Mouse (Mus musculus): Measurements from ENCODE around the gene Zfp365. TPM values are rescaled to one million over a fixed set of nuclear protein-coding genes. Genes with fewer than 3 reads are reported as not detected.

The Zfp365 gene
- 1.9 and 2.2 TPM in 2 replicates for polyA plus RNA-seq (2014; fragmentation: Nextera tagmentation; extraction: Ambion mirVana)

- Histone ChIP-seq H3K27me3 (ENCODE audit: insufficient read depth, low read length) (peaks cover 7% of the 10 kb centered on the region; the same call in 1 of the 2 replicates), H3K27ac (ENCODE audit: low read depth) (no peak within 1 kb of the TSS), H3K9me3 (ENCODE audit: low read depth, low read length) (no peaks in the 10 kb centered on the region), H3K36me3 (ENCODE audit: insufficient read depth) (no peaks in the 10 kb centered on the region), H3K4me3 (ENCODE audit: low read depth, low read length) (peak within 1 kb of the TSS; percentile 58), H3K4me2 (peak within 1 kb of the TSS; percentile 99), H3K4me1 (ENCODE audit: insufficient read depth) (no peaks in the 10 kb centered on the region), H3K9ac (peak within 1 kb of the TSS; percentile 58)
- ATAC-seq (ENCODE audit: insufficient read depth) (peak; percentile 95), DNase-seq (peak; percentile 82)
- WGBS: 1% methylated on average over 43 of the region's 43 CpGs
- 0 out of 2 replicates have a peak, but pooled peaks have one; percentile 5 for TF ChIP-seq CTCF (IDR thresholded peaks at IDR 0.05; ENCODE audit: low read depth)
These were observed at the start of gene Zfp365 for GRCm38 (mm10) chr10:67912337-67912776. Gene Zfp365 (minus strand): TSS chr10:67912662.

DNA sequence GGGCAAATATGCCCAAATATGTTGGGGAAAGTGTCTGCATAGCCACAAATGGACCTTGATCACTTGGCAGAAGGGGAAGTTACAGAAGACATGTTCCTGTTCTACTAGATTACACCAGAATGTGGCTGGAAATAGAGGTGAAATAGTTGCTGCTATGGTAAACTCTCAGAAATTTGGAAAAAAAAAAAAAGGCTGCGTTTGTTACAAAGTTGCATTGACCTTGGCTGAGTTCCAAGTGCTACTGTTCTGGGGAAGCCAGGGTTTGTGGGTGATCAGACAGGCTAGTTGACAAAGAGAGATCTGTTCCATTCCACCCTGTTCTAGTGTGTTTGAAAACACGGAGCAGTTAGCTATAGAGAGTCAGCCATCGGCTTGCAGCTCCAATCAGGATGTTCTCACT is 47.5 kb upstream of the Zfp365 start:
- 46% methylated on average over 3 of the region's 3 CpGs for WGBS
- DNase-seq: peak; percentile 59
- H3K9me3 ChIP-seq (ENCODE audit: low read depth, low read length): no peaks in the 10 kb centered on the region
- no peaks in the 10 kb centered on the region for H3K27me3 ChIP-seq (ENCODE audit: insufficient read depth, low read length)
- H3K27ac ChIP-seq (ENCODE audit: low read depth): no peak overlapping the region
- H3K4me1 ChIP-seq (ENCODE audit: insufficient read depth): 0 out of 2 replicates have a peak, but pooled peaks cover 3% of the 10 kb centered on the region
- no peaks in the 10 kb centered on the region for H3K36me3 ChIP-seq (ENCODE audit: insufficient read depth)
- H3K4me3 ChIP-seq (ENCODE audit: low read depth, low read length): no peak overlapping the region
- no peak for TF ChIP-seq CTCF (IDR thresholded peaks at IDR 0.05; ENCODE audit: low read depth)
- no peak overlapping the region for H3K9ac ChIP-seq
- ATAC-seq (ENCODE audit: insufficient read depth): no peak
- no peak overlapping the region for H3K4me2 ChIP-seq

DNA sequence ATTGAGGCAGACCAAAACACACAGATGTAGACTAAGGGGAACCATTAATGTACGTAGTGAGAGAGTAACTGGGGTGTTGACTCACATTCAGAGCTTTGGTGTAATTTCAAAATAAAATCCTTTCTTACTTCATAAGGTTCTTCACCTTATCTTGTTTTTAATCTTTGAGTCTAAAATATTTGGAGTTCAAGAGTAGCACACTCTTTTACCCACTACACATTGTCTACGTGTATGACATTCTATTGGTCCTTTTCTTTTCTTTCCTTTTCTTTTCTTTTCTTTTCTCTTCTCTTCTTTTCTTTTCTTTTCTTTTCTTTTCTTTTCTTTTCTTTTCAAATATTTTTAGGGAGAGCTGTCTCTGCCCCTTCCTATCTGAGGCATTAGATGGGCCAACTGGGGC is 43.5 kb upstream of the Zfp365 start:
- Histone ChIP-seq H3K4me2 (no peak overlapping the region), H3K27me3 (ENCODE audit: insufficient read depth, low read length) (no peaks in the 10 kb centered on the region), H3K27ac (ENCODE audit: low read depth) (no peak overlapping the region), H3K4me3 (ENCODE audit: low read depth, low read length) (no peak overlapping the region), H3K9ac (no peak overlapping the region), H3K4me1 (ENCODE audit: insufficient read depth) (no peaks in the 10 kb centered on the region), H3K36me3 (ENCODE audit: insufficient read depth) (no peaks in the 10 kb centered on the region), H3K9me3 (ENCODE audit: low read depth, low read length) (no peaks in the 10 kb centered on the region)
- DNase-seq (no peak), ATAC-seq (ENCODE audit: insufficient read depth) (no peak)
- 87% methylated on average over 2 of the region's 2 CpGs for WGBS
- TF ChIP-seq CTCF (IDR thresholded peaks at IDR 0.05; ENCODE audit: low read depth): no peak

GRCm38 (mm10) chr10:67951690-67952089 is 39.2 kb upstream of the Zfp365 start:
- no peak for TF ChIP-seq CTCF (IDR thresholded peaks at IDR 0.05; ENCODE audit: low read depth)
- no peak overlapping the region for H3K4me2 ChIP-seq
- DNase-seq (peak; percentile 38), ATAC-seq (ENCODE audit: insufficient read depth) (no peak)
- H3K27ac ChIP-seq (ENCODE audit: low read depth): no peak overlapping the region; the same call in 1 of the 2 replicates
- H3K4me1 ChIP-seq (ENCODE audit: insufficient read depth): no peaks in the 10 kb centered on the region
- no peaks in the 10 kb centered on the region for H3K27me3 ChIP-seq (ENCODE audit: insufficient read depth, low read length)
- H3K9me3 ChIP-seq (ENCODE audit: low read depth, low read length): no peaks in the 10 kb centered on the region
- H3K9ac ChIP-seq: no peak overlapping the region
- no peaks in the 10 kb centered on the region for H3K36me3 ChIP-seq (ENCODE audit: insufficient read depth)
- 48% methylated on average over 4 of the region's 4 CpGs for WGBS
- no peak overlapping the region for H3K4me3 ChIP-seq (ENCODE audit: low read depth, low read length)

DNA sequence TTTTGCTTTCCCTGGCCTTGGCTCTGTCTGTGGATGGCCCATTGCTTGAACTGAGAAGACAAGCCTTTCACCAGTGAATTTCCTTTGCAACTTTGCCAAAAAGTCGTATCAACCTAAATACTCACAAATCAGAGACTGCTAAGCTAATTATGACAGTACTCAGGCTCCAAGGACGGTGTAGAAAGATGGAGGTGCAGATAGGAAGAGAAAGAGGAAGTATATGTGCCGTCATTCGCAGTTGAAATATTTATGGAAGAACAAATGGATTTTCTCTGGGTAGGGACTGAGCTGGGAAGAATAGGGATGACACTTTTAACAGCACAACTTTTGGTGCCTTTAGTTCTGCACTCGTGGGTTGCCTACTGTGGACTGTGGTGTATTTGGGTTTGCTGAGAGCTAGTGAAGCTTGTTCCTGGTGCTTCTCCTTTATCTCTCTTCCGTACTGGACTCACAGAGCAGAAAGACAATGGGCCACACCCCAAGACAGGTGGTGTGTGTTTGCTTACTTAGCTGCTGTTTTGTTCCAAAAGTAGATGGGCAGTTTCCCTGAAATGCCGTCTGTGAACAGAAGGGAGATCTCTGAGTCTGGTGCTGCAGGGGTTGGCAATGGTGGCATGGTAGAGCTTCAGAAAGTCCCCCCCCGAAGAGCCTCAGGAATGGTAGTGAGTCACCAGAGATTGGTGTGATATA is 37.7 kb upstream of the Zfp365 start:
- ATAC-seq (ENCODE audit: insufficient read depth) (no peak), DNase-seq (no peak)
- H3K27me3 ChIP-seq (ENCODE audit: insufficient read depth, low read length): no peaks in the 10 kb centered on the region
- no peak for TF ChIP-seq CTCF (IDR thresholded peaks at IDR 0.05; ENCODE audit: low read depth)
- no peaks in the 10 kb centered on the region for H3K9me3 ChIP-seq (ENCODE audit: low read depth, low read length)
- H3K36me3 ChIP-seq (ENCODE audit: insufficient read depth): no peaks in the 10 kb centered on the region
- 56% methylated on average over 8 of the region's 8 CpGs for WGBS
- H3K27ac ChIP-seq (ENCODE audit: low read depth): 0 out of 2 replicates have a peak overlapping the region, but pooled peaks have one; percentile 59
- no peak overlapping the region for H3K4me3 ChIP-seq (ENCODE audit: low read depth, low read length)
- H3K9ac ChIP-seq: no peak overlapping the region
- no peak overlapping the region for H3K4me2 ChIP-seq
- no peaks in the 10 kb centered on the region for H3K4me1 ChIP-seq (ENCODE audit: insufficient read depth)

GRCm38 (mm10) chr10:67943513-67943912 is 31.1 kb upstream of the Zfp365 start:
- no peak for DNase-seq
- ATAC-seq (ENCODE audit: insufficient read depth): no peak
- TF ChIP-seq CTCF (IDR thresholded peaks at IDR 0.05; ENCODE audit: low read depth): no peak
- Histone ChIP-seq H3K4me3 (ENCODE audit: low read depth, low read length) (no peak overlapping the region), H3K27me3 (ENCODE audit: insufficient read depth, low read length) (no peaks in the 10 kb centered on the region), H3K27ac (ENCODE audit: low read depth) (no peak overlapping the region), H3K9me3 (ENCODE audit: low read depth, low read length) (no peaks in the 10 kb centered on the region), H3K4me2 (no peak overlapping the region), H3K9ac (no peak overlapping the region), H3K4me1 (ENCODE audit: insufficient read depth) (no peaks in the 10 kb centered on the region), H3K36me3 (ENCODE audit: insufficient read depth) (no peaks in the 10 kb centered on the region)
- WGBS: 80% methylated on average over 4 of the region's 4 CpGs

GRCm38 (mm10) chr10:67939546-67939945 is 27.1 kb upstream of the Zfp365 start:
- Histone ChIP-seq H3K27me3 (ENCODE audit: insufficient read depth, low read length) (no peaks in the 10 kb centered on the region), H3K4me3 (ENCODE audit: low read depth, low read length) (no peak overlapping the region), H3K36me3 (ENCODE audit: insufficient read depth) (no peaks in the 10 kb centered on the region), H3K9me3 (ENCODE audit: low read depth, low read length) (no peaks in the 10 kb centered on the region), H3K9ac (no peak overlapping the region), H3K4me2 (no peak overlapping the region), H3K4me1 (ENCODE audit: insufficient read depth) (no peaks in the 10 kb centered on the region), H3K27ac (ENCODE audit: low read depth) (no peak overlapping the region)
- TF ChIP-seq CTCF (IDR thresholded peaks at IDR 0.05; ENCODE audit: low read depth): no peak
- DNase-seq (no peak), ATAC-seq (ENCODE audit: insufficient read depth) (no peak)
- WGBS: 57% methylated on average over 12 of the region's 12 CpGs

All from lung, embryonic 14.5 days (tissue).